Mouse (Mus musculus) v-Abl transformed pro-B cells (cell line): ENCODE results near the gene Agap3.

ENCODE experiments used
- in situ Hi-C, 2 experiments: fragments of 400-800 bp; cut with MboI; formaldehyde crosslinking; loops; one replicate each; pipeline ENCODE4 v1.15.1; 2025; ENCODE audit not compliant: unreplicated experiment in 2 of 2

Agap3 gene

GRCm38 (mm10) chr5:24466762-24467161 is 14.8 kb downstream of the Agap3 start:
- in situ Hi-C loops = loop anchor here in 1 of 2 experiments (5.0 kb wide), 1 partner anchor 204 kb away; no protein-coding TSS in a partner anchor

GRCm38 (mm10) chr5:24470600-24470999 is 18.6 kb downstream of the Agap3 start:
- in situ Hi-C loops = loop anchor here (5.0 kb wide), 2 partner anchors 53 to 208 kb away; no protein-coding TSS in a partner anchor

- in situ Hi-C loops = loop anchor here (5.0 kb wide), 2 partner anchors 56 to 211 kb away; no protein-coding TSS in a partner anchor
Observed at GRCm38 (mm10) chr5:24472884-24473619, 21.1 kb downstream of the Agap3 start.

GRCm38 (mm10) chr5:24474025-24474722 is 22.2 kb downstream of the Agap3 start:
- in situ Hi-C loops = loop anchor here (5.0 kb wide), 2 partner anchors 57 to 212 kb away; no protein-coding TSS in a partner anchor

GRCm38 (mm10) chr5:24474723-24475261 is 22.8 kb downstream of the Agap3 start:
- in situ Hi-C loops = loop anchor here (5.0 to 25.0 kb wide), 3 partner anchors 57 to 312 kb away; partner anchors contain the start of gene Nupl2 (in 1 of the 2)

GRCm38 (mm10) chr5:24475476-24476241 is 23.7 kb downstream of the Agap3 start:
- in situ Hi-C loops = loop anchor here in 1 of 2 experiments (25.0 kb wide), 1 partner anchor 313 kb away; the partner anchor contains the start of gene Nupl2

- in situ Hi-C loops = loop anchor here in 1 of 2 experiments (25.0 kb wide), 1 partner anchor 316 kb away; the partner anchor contains the start of gene Nupl2
Observed at GRCm38 (mm10) chr5:24477909-24478308, 25.9 kb downstream of the Agap3 start.

GRCm38 (mm10) chr5:24481647-24482046 is 29.7 kb downstream of the Agap3 start:
- in situ Hi-C loops = loop anchor here in 1 of 2 experiments (25.0 kb wide), 1 partner anchor 319 kb away; the partner anchor contains the start of gene Nupl2

GRCm38 (mm10) chr5:24482247-24483079 is 30.5 kb downstream of the Agap3 start:
- in situ Hi-C loops = loop anchor here in 1 of 2 experiments (25.0 kb wide), 1 partner anchor 320 kb away; the partner anchor contains the start of gene Nupl2

GRCm38 (mm10) chr5:24483326-24483725 is 31.3 kb downstream of the Agap3 start:
- in situ Hi-C loops = loop anchor here in 1 of 2 experiments (25.0 kb wide), 1 partner anchor 321 kb away; the partner anchor contains the start of gene Nupl2

- in situ Hi-C loops = loop anchor here in 1 of 2 experiments (25.0 kb wide), 1 partner anchor 323 kb away; the partner anchor contains the start of gene Nupl2
Observed at GRCm38 (mm10) chr5:24484963-24485362, 33.0 kb downstream of the Agap3 start.

- in situ Hi-C loops = loop anchor here in 1 of 2 experiments (25.0 kb wide), 1 partner anchor 324 kb away; the partner anchor contains the start of gene Nupl2
Observed at GRCm38 (mm10) chr5:24486097-24486496, 34.1 kb downstream of the Agap3 start.

GRCm38 (mm10) chr5:24486738-24487137 is 34.8 kb downstream of the Agap3 start:
- in situ Hi-C loops = loop anchor here in 1 of 2 experiments (25.0 kb wide), 1 partner anchor 324 kb away; the partner anchor contains the start of gene Nupl2

- in situ Hi-C loops = loop anchor here in 1 of 2 experiments (25.0 kb wide), 1 partner anchor 328 kb away; the partner anchor contains the start of gene Nupl2
Observed at GRCm38 (mm10) chr5:24490413-24490920, 38.5 kb downstream of the Agap3 start.

GRCm38 (mm10) chr5:24492546-24493285 is 40.7 kb downstream of the Agap3 start:
- in situ Hi-C loops = loop anchor here in 1 of 2 experiments (25.0 kb wide), 1 partner anchor 330 kb away; the partner anchor contains the start of gene Nupl2

GRCm38 (mm10) chr5:24495019-24495418 is 43.0 kb downstream of the Agap3 start:
- in situ Hi-C loops = loop anchor here in 1 of 2 experiments (25.0 kb wide), 1 partner anchor 333 kb away; the partner anchor contains the start of gene Nupl2

- in situ Hi-C loops = loop anchor here in 1 of 2 experiments (25.0 kb wide), 1 partner anchor 334 kb away; the partner anchor contains the start of gene Nupl2
Observed at GRCm38 (mm10) chr5:24496756-24497155, 44.8 kb downstream of the Agap3 start.
